Mouse (Mus musculus): ENCODE results near the gene Kcnk16. TPM values are rescaled to one million over a fixed set of nuclear protein-coding genes. Genes with fewer than 3 reads are reported as not detected.

Kcnk16 gene
- polyA plus RNA-seq, 1 experiment from 2014 or later: 0.09 TPM

DNA sequence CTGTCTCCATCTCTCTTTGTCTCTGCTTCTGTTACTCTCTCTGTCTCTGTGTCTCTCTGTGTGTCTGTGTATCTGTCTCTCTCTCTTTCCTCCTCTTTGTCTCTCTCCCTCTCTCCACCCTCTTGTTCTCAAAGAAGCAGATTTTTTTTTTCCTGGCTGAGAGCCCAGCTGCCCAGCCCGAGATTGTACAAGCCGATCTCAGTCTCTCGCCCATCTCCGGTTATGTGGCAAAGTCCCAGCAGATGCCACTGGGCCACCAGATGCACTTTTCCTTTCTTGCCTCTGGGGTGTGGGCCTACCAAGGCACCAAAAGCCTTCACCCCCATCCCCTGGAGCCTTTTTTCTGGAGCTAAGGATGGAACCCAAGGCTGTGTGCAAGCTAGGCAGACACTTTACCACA, 44.8 kb downstream of the Kcnk16 start:
- 30% methylated on average over 4 of the region's 4 CpGs for WGBS
- H3K4me2 ChIP-seq (ENCODE audit: low read length): no peak overlapping the region
- no peaks in the 10 kb centered on the region for H3K9me3 ChIP-seq (ENCODE audit: control insufficient read depth, low read length)
- H3K27ac ChIP-seq (ENCODE audit: low read depth, low read length): no peak overlapping the region
- no peak overlapping the region for H3K9ac ChIP-seq (ENCODE audit: low read depth, low read length)
- no peaks in the 10 kb centered on the region for H3K36me3 ChIP-seq (ENCODE audit: control insufficient read depth, insufficient read depth, low read length)
- no peak overlapping the region for H3K4me3 ChIP-seq (ENCODE audit: low read length)
- H3K4me1 ChIP-seq (ENCODE audit: control insufficient read depth, insufficient read depth, low read depth, low read length): peaks cover 11% of the 10 kb centered on the region
- no peaks in the 10 kb centered on the region for H3K27me3 ChIP-seq (replicated peaks; ENCODE audit: control insufficient read depth, insufficient read depth, low read length)
- ATAC-seq: no peak

DNA sequence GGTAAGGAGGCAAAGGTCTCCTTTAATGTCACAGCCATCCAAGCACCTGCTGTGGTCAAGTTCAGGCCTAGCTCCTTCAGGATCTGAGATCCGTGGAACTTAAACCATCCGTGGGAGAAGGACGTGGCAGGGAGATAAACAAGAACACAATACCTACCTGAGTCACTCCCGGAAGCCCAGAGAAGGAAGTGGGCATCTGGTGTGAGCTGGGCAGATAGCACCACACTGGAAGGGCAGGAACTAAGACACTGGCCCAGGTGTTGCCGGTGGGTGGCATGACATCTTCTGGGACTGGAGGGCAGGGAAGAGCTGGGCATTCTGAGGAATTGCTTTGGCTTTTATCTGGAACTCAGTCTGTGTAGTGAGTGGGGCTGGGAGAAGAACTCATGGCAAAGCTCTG, 45.7 kb downstream of the Kcnk16 start:
- H3K27ac ChIP-seq (ENCODE audit: low read depth, low read length): no peak overlapping the region
- no peak for ATAC-seq
- H3K4me2 ChIP-seq (ENCODE audit: low read length): no peak overlapping the region
- WGBS: 97% methylated on average over 5 of the region's 5 CpGs
- no peak overlapping the region for H3K9ac ChIP-seq (ENCODE audit: low read depth, low read length)
- no peaks in the 10 kb centered on the region for H3K9me3 ChIP-seq (ENCODE audit: control insufficient read depth, low read length)
- no peak overlapping the region for H3K4me3 ChIP-seq (ENCODE audit: low read length)
- no peaks in the 10 kb centered on the region for H3K36me3 ChIP-seq (ENCODE audit: control insufficient read depth, insufficient read depth, low read length)
- no peaks in the 10 kb centered on the region for H3K27me3 ChIP-seq (replicated peaks; ENCODE audit: control insufficient read depth, insufficient read depth, low read length)
- peaks cover 11% of the 10 kb centered on the region for H3K4me1 ChIP-seq (ENCODE audit: control insufficient read depth, insufficient read depth, low read depth, low read length)

GRCm38 (mm10) chr14:20221083-20221482, 47.9 kb downstream of the Kcnk16 start:
- Histone ChIP-seq H3K4me1 (ENCODE audit: control insufficient read depth, insufficient read depth, low read depth, low read length) (peaks cover 11% of the 10 kb centered on the region), H3K9me3 (ENCODE audit: control insufficient read depth, low read length) (no peaks in the 10 kb centered on the region), H3K36me3 (ENCODE audit: control insufficient read depth, insufficient read depth, low read length) (no peaks in the 10 kb centered on the region), H3K4me2 (ENCODE audit: low read length) (no peak overlapping the region), H3K4me3 (ENCODE audit: low read length) (no peak overlapping the region), H3K9ac (ENCODE audit: low read depth, low read length) (no peak overlapping the region), H3K27me3 (replicated peaks; ENCODE audit: control insufficient read depth, insufficient read depth, low read length) (no peaks in the 10 kb centered on the region), H3K27ac (ENCODE audit: low read depth, low read length) (no peak overlapping the region)
- 27% methylated on average over 7 of the region's 7 CpGs for WGBS
- ATAC-seq: no peak

DNA sequence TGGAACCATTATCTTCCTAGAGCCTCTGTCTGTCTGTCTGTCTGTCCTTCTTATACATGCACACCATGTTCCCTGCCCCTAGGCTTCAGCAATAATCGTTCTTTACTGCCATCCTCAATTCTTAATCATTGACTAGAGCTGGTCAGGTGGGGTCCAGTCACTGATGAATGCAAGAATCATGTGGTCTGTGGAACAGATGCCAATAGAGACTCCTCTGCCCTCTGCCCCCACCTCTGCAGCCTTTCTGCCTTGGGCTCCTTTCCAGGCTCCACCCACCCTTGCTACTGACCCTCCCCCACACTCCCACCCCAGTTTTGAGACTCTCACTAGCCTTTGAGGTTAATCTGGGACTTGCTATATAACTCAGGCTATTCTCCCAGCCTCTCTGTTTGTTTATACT, 49.1 kb downstream of the Kcnk16 start:
- H3K9me3 ChIP-seq (ENCODE audit: control insufficient read depth, low read length): no peaks in the 10 kb centered on the region
- H3K27me3 ChIP-seq (replicated peaks; ENCODE audit: control insufficient read depth, insufficient read depth, low read length): no peaks in the 10 kb centered on the region
- no peak for ATAC-seq
- WGBS: 60% methylated on average over 1 of the region's 1 CpGs
- H3K27ac ChIP-seq (ENCODE audit: low read depth, low read length): no peak overlapping the region
- H3K36me3 ChIP-seq (ENCODE audit: control insufficient read depth, insufficient read depth, low read length): no peaks in the 10 kb centered on the region
- H3K9ac ChIP-seq (ENCODE audit: low read depth, low read length): no peak overlapping the region
- peaks cover 6% of the 10 kb centered on the region for H3K4me1 ChIP-seq (ENCODE audit: control insufficient read depth, insufficient read depth, low read depth, low read length)
- no peak overlapping the region for H3K4me3 ChIP-seq (ENCODE audit: low read length)
- H3K4me2 ChIP-seq (ENCODE audit: low read length): no peak overlapping the region

- no peak for ATAC-seq
- 32% methylated on average over 3 of the region's 3 CpGs for WGBS
- H3K9me3 ChIP-seq (ENCODE audit: control insufficient read depth, low read length): no peaks in the 10 kb centered on the region
These were observed 51.6 kb downstream of the Kcnk16 start for GRCm38 (mm10) chr14:20217299-20217864.

DNA sequence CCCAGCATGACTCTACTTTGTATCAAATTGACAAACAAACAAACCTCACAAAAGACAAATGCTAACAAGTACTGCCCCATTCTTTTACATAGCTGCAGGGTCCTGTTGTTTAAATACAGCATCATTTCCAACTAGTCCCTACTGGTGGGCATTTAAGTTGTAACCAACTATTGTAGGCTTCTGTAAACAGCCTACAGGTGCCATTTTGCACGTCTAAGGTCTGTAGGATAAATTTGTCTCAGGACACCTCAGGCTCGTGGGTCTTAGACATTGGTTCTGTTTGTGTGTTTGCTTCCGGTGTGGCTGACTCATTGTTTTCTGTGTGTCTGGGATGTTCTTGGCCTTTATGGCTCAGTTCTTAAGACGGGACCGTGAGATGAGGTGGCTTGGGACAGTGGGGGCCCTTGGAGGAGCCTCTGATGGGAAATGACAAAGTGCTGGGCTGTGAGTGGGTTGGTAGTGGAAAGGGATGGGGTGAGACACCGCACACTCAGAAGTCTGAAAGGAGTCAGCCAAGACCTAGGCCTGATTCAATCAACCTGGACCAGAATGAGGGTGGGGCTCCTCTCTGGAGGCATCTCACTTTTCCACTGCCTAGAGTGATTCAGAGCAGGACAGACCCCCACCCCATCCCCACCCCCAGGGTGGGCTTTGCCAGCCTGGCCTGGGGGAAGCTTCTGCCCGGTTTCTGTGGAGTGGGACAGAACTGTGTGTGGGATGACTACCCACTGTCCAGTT, 52.3 kb downstream of the Kcnk16 start:
- Histone ChIP-seq H3K9me3 (ENCODE audit: control insufficient read depth, low read length) (no peaks in the 10 kb centered on the region), H3K4me2 (ENCODE audit: low read length) (no peak overlapping the region), H3K4me3 (ENCODE audit: low read length) (no peak overlapping the region), H3K36me3 (ENCODE audit: control insufficient read depth, insufficient read depth, low read length) (no peaks in the 10 kb centered on the region), H3K9ac (ENCODE audit: low read depth, low read length) (no peak overlapping the region), H3K27me3 (replicated peaks; ENCODE audit: control insufficient read depth, insufficient read depth, low read length) (no peaks in the 10 kb centered on the region), H3K27ac (ENCODE audit: low read depth, low read length) (no peak overlapping the region), H3K4me1 (ENCODE audit: control insufficient read depth, insufficient read depth, low read depth, low read length) (no peaks in the 10 kb centered on the region)
- ATAC-seq: no peak
- 78% methylated on average over 7 of the region's 7 CpGs for WGBS

More at GRCm38 (mm10) chr14:20217299-20217864, 51.6 kb downstream of the Kcnk16 start:
- H3K36me3 ChIP-seq (ENCODE audit: control insufficient read depth, insufficient read depth, low read length): no peaks in the 10 kb centered on the region
- H3K4me3 ChIP-seq (ENCODE audit: low read length): no peak overlapping the region
- no peak overlapping the region for H3K4me2 ChIP-seq (ENCODE audit: low read length)
- no peaks in the 10 kb centered on the region for H3K4me1 ChIP-seq (ENCODE audit: control insufficient read depth, insufficient read depth, low read depth, low read length)
- no peak overlapping the region for H3K9ac ChIP-seq (ENCODE audit: low read depth, low read length)
- no peaks in the 10 kb centered on the region for H3K27me3 ChIP-seq (replicated peaks; ENCODE audit: control insufficient read depth, insufficient read depth, low read length)
- no peak overlapping the region for H3K27ac ChIP-seq (ENCODE audit: low read depth, low read length)

DNA sequence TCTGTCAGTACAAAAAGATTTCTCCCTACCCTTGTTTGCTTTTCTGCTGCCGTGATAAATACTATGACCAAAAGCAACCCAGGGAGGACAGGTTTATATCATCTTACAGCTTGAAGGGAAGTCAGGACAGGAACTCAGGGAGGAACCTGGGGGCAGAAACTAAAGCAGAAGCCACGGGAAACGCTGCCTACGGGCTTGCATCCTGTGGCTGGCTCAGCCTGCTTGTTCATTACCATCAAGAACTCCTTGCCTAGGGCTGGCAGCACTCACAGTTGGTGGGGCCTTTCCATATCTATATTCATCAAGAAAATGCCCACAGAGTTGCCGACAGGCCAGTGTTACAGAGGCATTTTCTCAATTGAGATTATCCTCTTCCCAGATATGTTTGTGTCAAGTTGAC, 53.2 kb downstream of the Kcnk16 start:
- no peaks in the 10 kb centered on the region for H3K4me1 ChIP-seq (ENCODE audit: control insufficient read depth, insufficient read depth, low read depth, low read length)
- no peak overlapping the region for H3K4me2 ChIP-seq (ENCODE audit: low read length)
- no peaks in the 10 kb centered on the region for H3K27me3 ChIP-seq (replicated peaks; ENCODE audit: control insufficient read depth, insufficient read depth, low read length)
- no peaks in the 10 kb centered on the region for H3K9me3 ChIP-seq (ENCODE audit: control insufficient read depth, low read length)
- no peak for ATAC-seq
- WGBS: 70% methylated on average over 5 of the region's 5 CpGs
- H3K36me3 ChIP-seq (ENCODE audit: control insufficient read depth, insufficient read depth, low read length): no peaks in the 10 kb centered on the region
- H3K27ac ChIP-seq (ENCODE audit: low read depth, low read length): no peak overlapping the region
- H3K4me3 ChIP-seq (ENCODE audit: low read length): no peak overlapping the region
- no peak overlapping the region for H3K9ac ChIP-seq (ENCODE audit: low read depth, low read length)

DNA sequence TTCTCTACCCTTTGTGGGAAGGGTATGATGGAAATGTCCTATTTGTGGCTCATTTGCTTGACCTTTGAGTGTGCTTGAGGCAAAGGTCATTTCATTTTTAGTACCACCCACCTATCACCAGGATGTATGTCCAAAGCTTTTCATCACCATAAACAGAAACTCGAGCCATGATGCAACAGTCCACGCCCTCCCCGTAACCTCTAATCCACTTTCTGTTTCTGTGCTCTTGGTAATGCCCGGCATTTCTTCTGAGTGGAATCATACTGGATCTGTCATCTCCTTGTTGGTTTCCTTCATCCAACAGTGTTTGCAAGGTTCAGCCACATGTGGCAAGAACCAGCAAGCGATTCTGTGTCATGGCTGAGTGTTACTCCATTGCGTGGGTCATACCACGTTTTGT, 54.9 kb downstream of the Kcnk16 start:
- no peak overlapping the region for H3K4me3 ChIP-seq (ENCODE audit: low read length)
- no peak for ATAC-seq
- H3K36me3 ChIP-seq (ENCODE audit: control insufficient read depth, insufficient read depth, low read length): no peaks in the 10 kb centered on the region
- no peak overlapping the region for H3K4me2 ChIP-seq (ENCODE audit: low read length)
- H3K27me3 ChIP-seq (replicated peaks; ENCODE audit: control insufficient read depth, insufficient read depth, low read length): no peaks in the 10 kb centered on the region
- H3K9ac ChIP-seq (ENCODE audit: low read depth, low read length): no peak overlapping the region
- H3K4me1 ChIP-seq (ENCODE audit: control insufficient read depth, insufficient read depth, low read depth, low read length): no peaks in the 10 kb centered on the region
- H3K9me3 ChIP-seq (ENCODE audit: control insufficient read depth, low read length): no peaks in the 10 kb centered on the region
- no peak overlapping the region for H3K27ac ChIP-seq (ENCODE audit: low read depth, low read length)
- WGBS: 93% methylated on average over 7 of the region's 7 CpGs

- no peak for ATAC-seq
- 32% methylated on average over 9 of the region's 9 CpGs for WGBS
These were observed 57.0 kb downstream of the Kcnk16 start for GRCm38 (mm10) chr14:20211754-20212601.

More at GRCm38 (mm10) chr14:20211754-20212601, 57.0 kb downstream of the Kcnk16 start:
- no peaks in the 10 kb centered on the region for H3K27me3 ChIP-seq (replicated peaks; ENCODE audit: control insufficient read depth, insufficient read depth, low read length)
- H3K9me3 ChIP-seq (ENCODE audit: control insufficient read depth, low read length): no peaks in the 10 kb centered on the region
- no peak overlapping the region for H3K9ac ChIP-seq (ENCODE audit: low read depth, low read length)
- no peak overlapping the region for H3K27ac ChIP-seq (ENCODE audit: low read depth, low read length)
- H3K4me3 ChIP-seq (ENCODE audit: low read length): no peak overlapping the region
- no peaks in the 10 kb centered on the region for H3K4me1 ChIP-seq (ENCODE audit: control insufficient read depth, insufficient read depth, low read depth, low read length)
- no peaks in the 10 kb centered on the region for H3K36me3 ChIP-seq (ENCODE audit: control insufficient read depth, insufficient read depth, low read length)
- no peak overlapping the region for H3K4me2 ChIP-seq (ENCODE audit: low read length)

All from hindbrain, embryonic 16.5 days (tissue).